ENCODE assay signal across 8 mouse cellular contexts in genomic region chr17:10320456-10320790, GRCm38 (mm10). TPM values are rescaled to one million over a fixed set of nuclear protein-coding genes. Genes with fewer than 3 reads are reported as not detected.
DNase-seq lines count a peak whose midpoint lies in the region; ATAC-seq and TF ChIP-seq lines count a peak whose summit lies in the region.

No protein-coding gene starts in this region.

- H3K36me3 ChIP-seq in kidney, embryonic 16.5 days (ENCODE audit: insufficient read depth, low read length) = no peaks in the 10 kb centered on the region
- H3K36me3 ChIP-seq in hindbrain, embryonic 16.5 days (ENCODE audit: control insufficient read depth, insufficient read depth, low read length) = no peaks in the 10 kb centered on the region
- no peaks in the 10 kb centered on the region for H3K36me3 ChIP-seq in midbrain, embryonic 16.5 days (ENCODE audit: control insufficient read depth, insufficient read depth, low read length)

- H3K4me1 ChIP-seq in kidney, embryonic 16.5 days (ENCODE audit: insufficient read depth, low read length) = peaks cover 30% of the 10 kb centered on the region
- H3K4me1 ChIP-seq in cortical plate, adult 2 months (ENCODE audit: control insufficient read depth, insufficient read depth, low read length) = no peaks in the 10 kb centered on the region; the same call in 1 of the 2 replicates
- H3K4me1 ChIP-seq in hindbrain, embryonic 16.5 days (ENCODE audit: control insufficient read depth, insufficient read depth, low read depth, low read length) = peaks cover 9% of the 10 kb centered on the region
- peaks cover 14% of the 10 kb centered on the region for H3K4me1 ChIP-seq in midbrain, embryonic 16.5 days (ENCODE audit: control insufficient read depth, insufficient read depth, low read length)

- no peaks in the 10 kb centered on the region for H3K9me3 ChIP-seq in kidney, embryonic 16.5 days (ENCODE audit: low read length)
- no peaks in the 10 kb centered on the region for H3K9me3 ChIP-seq in hindbrain, embryonic 16.5 days (ENCODE audit: control insufficient read depth, low read length)
- H3K9me3 ChIP-seq in midbrain, embryonic 16.5 days (replicated peaks; ENCODE audit: control insufficient read depth, low read length, poor library complexity, severe bottlenecking) = no peaks in the 10 kb centered on the region

- H3K4me2 ChIP-seq in kidney, embryonic 16.5 days (replicated peaks; ENCODE audit: low read depth, low read length) = peak overlapping the region; percentile 64
- H3K4me2 ChIP-seq in hindbrain, embryonic 16.5 days (ENCODE audit: low read length) = peak overlapping the region; percentile 57
- peak overlapping the region; percentile 55 for H3K4me2 ChIP-seq in midbrain, embryonic 16.5 days (ENCODE audit: low read length)

- DNase-seq in kidney, adult 8-10 months = no peak
- DNase-seq in layer of hippocampus, adult 11-12 months (ENCODE audit: low spot score) = no peak
- DNase-seq in layer of hippocampus, adult 8-10 months (ENCODE audit: low spot score in 2 of 2) = no peak

- TF ChIP-seq CTCF in cortical plate, adult 2 months (IDR thresholded peaks at IDR 0.05; ENCODE audit: extremely low read depth, insufficient read depth, low read length) = no peak

- 7% methylated on average over 10 of the region's 10 CpGs for whole genome bisulfite sequencing in kidney, embryonic 16.5 days
- WGBS in hindbrain, embryonic 16.5 days = 6% methylated on average over 10 of the region's 10 CpGs
- WGBS in midbrain, embryonic 16.5 days = 9% methylated on average over 10 of the region's 10 CpGs

- H3K27ac ChIP-seq in kidney, embryonic 16.5 days (ENCODE audit: low read length) = peak overlapping the region; percentile 99
- peak overlapping the region; percentile 100 for H3K27ac ChIP-seq in cortical plate, adult 2 months (ENCODE audit: insufficient read depth, low read length)
- peak overlapping the region; percentile 99 for H3K27ac ChIP-seq in hindbrain, embryonic 16.5 days (ENCODE audit: low read depth, low read length)
- H3K27ac ChIP-seq in midbrain, embryonic 16.5 days (ENCODE audit: low read length) = peak overlapping the region; percentile 99

- H3K9ac ChIP-seq in kidney, embryonic 16.5 days (replicated peaks; ENCODE audit: low read length) = peak overlapping the region; percentile 98
- H3K9ac ChIP-seq in hindbrain, embryonic 16.5 days (ENCODE audit: low read depth, low read length) = peak overlapping the region; percentile 98
- H3K9ac ChIP-seq in midbrain, embryonic 16.5 days (ENCODE audit: low read depth, low read length) = peak overlapping the region; percentile 96

- no peaks in the 10 kb centered on the region for H3K27me3 ChIP-seq in kidney, embryonic 16.5 days (ENCODE audit: insufficient read depth, low read length)
- no peaks in the 10 kb centered on the region for H3K27me3 ChIP-seq in hindbrain, embryonic 16.5 days (replicated peaks; ENCODE audit: control insufficient read depth, insufficient read depth, low read length)
- no peaks in the 10 kb centered on the region for H3K27me3 ChIP-seq in midbrain, embryonic 16.5 days (ENCODE audit: control insufficient read depth, insufficient read depth, low read depth, low read length)

- ATAC-seq in kidney, embryonic 16.5 days (ENCODE audit: low FRiP score, low TSS enrichment) = no peak
- no peak for ATAC-seq in hindbrain, embryonic 16.5 days
- ATAC-seq in midbrain, embryonic 16.5 days = no peak
- ATAC-seq in erythroid progenitor cell, adult 5-6 weeks (replicated peaks; ENCODE audit: low FRiP score, poor library complexity, severe bottlenecking) = no peak

- peak overlapping the region; percentile 97 for H3K4me3 ChIP-seq in kidney, embryonic 16.5 days (ENCODE audit: low read length)
- H3K4me3 ChIP-seq in cortical plate, adult 2 months (ENCODE audit: insufficient read depth, low read length) = peak overlapping the region; percentile 80
- peak overlapping the region; percentile 93 for H3K4me3 ChIP-seq in hindbrain, embryonic 16.5 days (ENCODE audit: low read length)
- peak overlapping the region; percentile 95 for H3K4me3 ChIP-seq in midbrain, embryonic 16.5 days (ENCODE audit: low read depth, low read length)

- no peak for TF ChIP-seq POLR2A in cortical plate, adult 2 months (IDR thresholded peaks at IDR 0.05; ENCODE audit: extremely low read depth, insufficient read depth, low read length)

RNA-seq across cellular contexts. Expression of gene Qk, which starts 0.8 kb away (rescaled TPM):
- 22.5 and 30.5 TPM in 2 replicates for polyA plus RNA-seq in kidney, embryonic 16.5 days (2015; fragmentation: Nextera tagmentation; extraction: Ambion mirVana)
- 263 and 285 TPM in 2 replicates for polyA plus RNA-seq in cortical plate, adult 2 months (2012; rRNA removed)
- polyA plus RNA-seq in hindbrain, embryonic 16.5 days (2015; fragmentation: Nextera tagmentation; extraction: Ambion mirVana) = 46.3 and 47.5 TPM in 2 replicates
- 36.7 and 41.2 TPM in 2 replicates for polyA plus RNA-seq in midbrain, embryonic 16.5 days (2015; fragmentation: Nextera tagmentation; extraction: Ambion mirVana)
- total RNA-seq in erythroid progenitor cell, adult 5-6 weeks (2015; ENCODE audit: low replicate concordance) = 154 and 211 TPM in 2 replicates
- total RNA-seq in erythroid progenitor cell, adult 5-6 weeks (2017; ENCODE audit: low replicate concordance) = 86.4 and 91.0 TPM in 2 replicates
- total RNA-seq in layer of hippocampus, adult 8-10 months (2022) = 100 to 1,000 TPM; 354 to 447 (median 412) TPM
